Mouse (Mus musculus) testis, adult 2 months (tissue): ENCODE data around the gene Gm7138.
"Not testable (repeated sequence)": the region's sequence is repeated elsewhere in the genome, so short reads cannot be mapped to it uniquely, and the experiment has no call there.

Experiments
- CTCF ChIP-seq: fragments of 200-500 bp; IDR thresholded peaks from 2 replicates; pipeline ENCODE4 v1.5.1; 2012; ENCODE audit warnings: low read depth, mild to moderate bottlenecking, inconsistent platforms, low read length, moderate library complexity; ENCODE audit not compliant: control insufficient read depth, insufficient read depth, insufficient replicate concordance
- POLR2A ChIP-seq: fragments of 200-500 bp; IDR thresholded peaks from 2 replicates; pipeline ENCODE4 v1.6.1; 2012; ENCODE audit warnings: low read depth, mild to moderate bottlenecking, inconsistent platforms, low read length, moderate library complexity; ENCODE audit not compliant: control insufficient read depth

DNA sequence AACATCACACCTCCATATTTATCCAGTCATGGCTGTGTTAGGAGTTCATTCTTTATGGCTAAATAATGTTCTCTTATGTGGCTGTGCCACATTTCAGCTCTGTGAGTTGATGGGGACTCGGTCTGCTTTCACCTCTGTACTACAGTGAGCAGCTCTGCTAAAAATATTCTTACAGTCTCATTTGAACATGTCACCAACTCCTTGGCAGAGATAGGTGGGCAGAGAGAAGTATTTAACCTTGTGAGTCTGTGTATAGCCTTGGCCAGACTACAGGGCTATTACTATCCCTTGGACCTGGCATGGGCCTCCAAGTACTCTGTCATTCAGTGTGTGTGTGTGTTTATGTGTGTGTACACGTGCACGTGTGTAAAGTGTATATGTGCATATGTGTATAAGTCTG is 4.6 kb downstream of the Gm7138 start:
- not testable (repeated sequence) for TF ChIP-seq CTCF, POLR2A
